Mouse (Mus musculus) CH12.LX (cell line): ENCODE data around the gene Commd1. TPM values are rescaled to one million over a fixed set of nuclear protein-coding genes. Genes with fewer than 3 reads are reported as not detected.

Source experiments
- DNase-seq: peaks from one replicate; pipeline ENCODE4 v3.0.0-alpha.2; 2013; ENCODE audit errors: extremely low read depth
- H3K27ac ChIP-seq: 2 replicates; pipeline ENCODE4 v1.5.1; 2012; ENCODE audit warnings: low read depth, mild to moderate bottlenecking, control low read depth, moderate library complexity; ENCODE audit not compliant: insufficient read depth
- H3K27me3 ChIP-seq: replicated peaks from 2 replicates; pipeline ENCODE3; 2012; ENCODE audit warnings: inconsistent platforms
- H3K36me3 ChIP-seq, 2 experiments: replicated peaks in 1 of 2; 2 replicates each; pipeline versions ENCODE3 to v1.6.1; 2012; ENCODE audit warnings: inconsistent platforms in 1 of 2, low read length in 1 of 2, mild to moderate bottlenecking in 1 of 2, mixed read lengths in 1 of 2, moderate library complexity in 1 of 2; ENCODE audit not compliant: control insufficient read depth in 1 of 2, insufficient read depth in 1 of 2
- H3K4me1 ChIP-seq, 2 experiments: 2 replicates each; pipeline ENCODE4 v1.6.1; 2012; ENCODE audit warnings: inconsistent platforms in 1 of 2, moderate library complexity in 1 of 2; ENCODE audit not compliant: insufficient read depth in 2 of 2, control insufficient read depth in 1 of 2
- H3K4me2 ChIP-seq: 2 replicates; pipeline ENCODE4 v1.6.1; 2012; ENCODE audit warnings: low read depth, mild to moderate bottlenecking, control low read depth; ENCODE audit not compliant: poor library complexity, insufficient read depth, severe bottlenecking
- H3K4me3 ChIP-seq, 3 experiments: fragments of 150-350 bp in 1 of 3; sonication (generic) in 1 of 3; replicated peaks in 1 of 3; 2 replicates each; pipeline versions ENCODE3 to v1.5.1; 2011 to 2012; ENCODE audit warnings: low read depth in 2 of 3, low read length in 2 of 3, mild to moderate bottlenecking in 2 of 3, moderate library complexity in 2 of 3, control low read depth in 1 of 3, improper control_type of control experiment in 1 of 3, inconsistent platforms in 1 of 3, mixed read lengths in 1 of 3; ENCODE audit not compliant: poor library complexity in 1 of 3
- H3K79me2 ChIP-seq: replicated peaks from 2 replicates; pipeline ENCODE4 v1.6.1; 2012; ENCODE audit warnings: mild to moderate bottlenecking, moderate library complexity; ENCODE audit not compliant: control insufficient read depth, poor library complexity, insufficient read depth, severe bottlenecking; ENCODE audit errors: extremely low read depth
- H3K9ac ChIP-seq: 2 replicates; pipeline ENCODE4 v1.6.1; 2012; ENCODE audit warnings: low read depth, mild to moderate bottlenecking, control low read depth, moderate library complexity; ENCODE audit not compliant: insufficient read depth
- H3K9me3 ChIP-seq: replicated peaks from 2 replicates; pipeline ENCODE3; 2012; ENCODE audit warnings: low read length, inconsistent platforms, mixed read lengths
- BHLHE40 ChIP-seq: IDR thresholded peaks from 2 replicates; pipeline ENCODE4 v1.6.1; 2011; ENCODE audit warnings: mild to moderate bottlenecking, low read depth, low read length, improper control_type of control experiment
- CHD1 ChIP-seq: IDR thresholded peaks from 2 replicates; pipeline ENCODE4 v1.6.1; 2012; ENCODE audit warnings: low read depth, low read length, improper control_type of control experiment, inconsistent platforms
- CHD2 ChIP-seq: IDR thresholded peaks from 2 replicates; pipeline ENCODE4 v1.6.1; 2011; ENCODE audit warnings: low read length, improper control_type of control experiment
- CTCF ChIP-seq, 2 experiments: IDR thresholded peaks in 1 of 2; conservative IDR thresholded peaks in 1 of 2; 2 replicates each; pipeline ENCODE4 v1.5.1; 2011 to 2012; ENCODE audit warnings: low read depth in 2 of 2, low read length in 2 of 2, improper control_type of control experiment in 1 of 2, inconsistent platforms in 1 of 2, mild to moderate bottlenecking in 1 of 2, moderate library complexity in 1 of 2
- E2F4 ChIP-seq: IDR thresholded peaks from 2 replicates; pipeline ENCODE4 v1.6.1; 2011; ENCODE audit warnings: low read depth, low read length, improper control_type of control experiment; ENCODE audit not compliant: insufficient replicate concordance
- ELF1 ChIP-seq: IDR thresholded peaks from 2 replicates; pipeline ENCODE4 v1.6.1; 2014; ENCODE audit warnings: low read depth, mild to moderate bottlenecking, inconsistent platforms, low read length, improper control_type of control experiment
- EP300 ChIP-seq: IDR thresholded peaks from 2 replicates; pipeline ENCODE4 v1.6.1; 2011; ENCODE audit warnings: low read length, improper control_type of control experiment
- ETS1 ChIP-seq: conservative IDR thresholded peaks from 2 replicates; pipeline ENCODE4 v1.6.1; 2012; ENCODE audit warnings: low read depth, mild to moderate bottlenecking, inconsistent platforms, low read length, improper control_type of control experiment, moderate library complexity
- GABPA ChIP-seq: IDR thresholded peaks from 2 replicates; pipeline ENCODE4 v1.6.1; 2012; ENCODE audit warnings: low read depth, low read length, improper control_type of control experiment, inconsistent platforms; ENCODE audit not compliant: insufficient replicate concordance
- HCFC1 ChIP-seq: IDR thresholded peaks from 2 replicates; pipeline ENCODE4 v1.6.1; 2012; ENCODE audit warnings: low read depth, mild to moderate bottlenecking, inconsistent platforms, low read length, improper control_type of control experiment
- IRF4 ChIP-seq: IDR thresholded peaks from 2 replicates; pipeline ENCODE4 v1.6.1; 2014; ENCODE audit warnings: low read depth, mild to moderate bottlenecking, inconsistent platforms, low read length, improper control_type of control experiment
- JUN ChIP-seq: IDR thresholded peaks from 2 replicates; pipeline ENCODE4 v1.6.1; 2011; ENCODE audit warnings: low read depth, mild to moderate bottlenecking, low read length, improper control_type of control experiment, moderate library complexity; ENCODE audit not compliant: insufficient read depth
- JUND ChIP-seq: conservative IDR thresholded peaks from 2 replicates; pipeline ENCODE4 v1.6.1; 2011; ENCODE audit warnings: low read depth, low read length, improper control_type of control experiment
- KAT2A ChIP-seq: IDR thresholded peaks from 2 replicates; pipeline ENCODE4 v1.6.1; 2012; ENCODE audit warnings: low read length, improper control_type of control experiment, inconsistent platforms; ENCODE audit not compliant: insufficient replicate concordance
- MAFK ChIP-seq: IDR thresholded peaks from 2 replicates; pipeline ENCODE4 v1.6.1; 2011; ENCODE audit warnings: low read length, improper control_type of control experiment; ENCODE audit not compliant: insufficient replicate concordance
- MAX ChIP-seq: IDR thresholded peaks from 2 replicates; pipeline ENCODE4 v1.6.1; 2011; ENCODE audit warnings: low read length, improper control_type of control experiment
- MAZ ChIP-seq: IDR thresholded peaks from 2 replicates; pipeline ENCODE4 v1.6.1; 2012; ENCODE audit warnings: low read depth, mild to moderate bottlenecking, inconsistent platforms, low read length, improper control_type of control experiment, moderate library complexity
- MEF2A ChIP-seq: IDR thresholded peaks from 2 replicates; pipeline ENCODE4 v1.6.1; 2014; ENCODE audit warnings: low read depth, mild to moderate bottlenecking, inconsistent platforms, low read length, improper control_type of control experiment, borderline replicate concordance
- MXI1 ChIP-seq: IDR thresholded peaks from 2 replicates; pipeline ENCODE4 v1.6.1; 2011; ENCODE audit warnings: mild to moderate bottlenecking, low read depth, low read length, improper control_type of control experiment
- MYC ChIP-seq: IDR thresholded peaks from 2 replicates; pipeline ENCODE4 v1.6.1; 2011; ENCODE audit warnings: low read depth, mild to moderate bottlenecking, improper control_type of control experiment, low read length
- NELFE ChIP-seq: IDR thresholded peaks from 2 replicates; pipeline ENCODE4 v1.6.1; 2011; ENCODE audit warnings: low read depth, low read length, improper control_type of control experiment
- NRF1 ChIP-seq: IDR thresholded peaks from 2 replicates; pipeline ENCODE4 v1.6.1; 2014; ENCODE audit warnings: low read depth, mild to moderate bottlenecking, inconsistent platforms, low read length, improper control_type of control experiment, moderate library complexity
- PAX5 ChIP-seq: IDR thresholded peaks from 2 replicates; pipeline ENCODE4 v1.6.1; 2012; ENCODE audit warnings: low read length, inconsistent platforms, mixed read lengths
- POLR2A ChIP-seq: IDR thresholded peaks from 2 replicates; pipeline ENCODE4 v1.6.1; 2011; ENCODE audit warnings: low read depth, mild to moderate bottlenecking, improper control_type of control experiment, low read length
- POLR2AphosphoS2 ChIP-seq: IDR thresholded peaks from 2 replicates; pipeline ENCODE4 v1.6.1; 2011; ENCODE audit warnings: low read depth, low read length, improper control_type of control experiment
- RAD21 ChIP-seq: IDR thresholded peaks from 2 replicates; pipeline ENCODE4 v1.6.1; 2011; ENCODE audit warnings: low read depth, mild to moderate bottlenecking, low read length, improper control_type of control experiment, moderate library complexity
- RCOR1 ChIP-seq: conservative IDR thresholded peaks from 2 replicates; pipeline ENCODE4 v1.6.1; 2012; ENCODE audit warnings: low read depth, mild to moderate bottlenecking, inconsistent platforms, low read length, improper control_type of control experiment
- SIN3A ChIP-seq: IDR thresholded peaks from 2 replicates; pipeline ENCODE4 v1.6.1; 2012; ENCODE audit warnings: low read length, improper control_type of control experiment, inconsistent platforms
- SMC3 ChIP-seq: IDR thresholded peaks from 2 replicates; pipeline ENCODE4 v1.6.1; 2011; ENCODE audit warnings: low read depth, low read length, improper control_type of control experiment
- TBP ChIP-seq: conservative IDR thresholded peaks from 2 replicates; pipeline ENCODE4 v1.6.1; 2011; ENCODE audit warnings: low read depth, low read length, improper control_type of control experiment
- TCF12 ChIP-seq: IDR thresholded peaks from 2 replicates; pipeline ENCODE4 v1.6.1; 2014; ENCODE audit warnings: low read depth, mild to moderate bottlenecking, inconsistent platforms, low read length, improper control_type of control experiment
- UBTF ChIP-seq: IDR thresholded peaks from 2 replicates; pipeline ENCODE4 v1.6.1; 2012; ENCODE audit warnings: low read depth, mild to moderate bottlenecking, inconsistent platforms, low read length, improper control_type of control experiment, moderate library complexity
- USF1 ChIP-seq: IDR thresholded peaks from 2 replicates; pipeline ENCODE4 v1.6.1; 2014; ENCODE audit warnings: low read depth, mild to moderate bottlenecking, inconsistent platforms, low read length, improper control_type of control experiment
- USF2 ChIP-seq: conservative IDR thresholded peaks from 2 replicates; pipeline ENCODE4 v1.6.1; 2011; ENCODE audit warnings: low read depth, low read length, improper control_type of control experiment
- ZC3H11A ChIP-seq: IDR thresholded peaks from 2 replicates; pipeline ENCODE4 v1.6.1; 2012; ENCODE audit warnings: low read depth, mild to moderate bottlenecking, inconsistent platforms, low read length, improper control_type of control experiment
- ZKSCAN1 ChIP-seq: IDR thresholded peaks from 2 replicates; pipeline ENCODE4 v1.6.1; 2012; ENCODE audit warnings: low read depth, inconsistent platforms, low read length, improper control_type of control experiment, borderline replicate concordance
- ZMIZ1 ChIP-seq: IDR thresholded peaks from 2 replicates; pipeline ENCODE4 v1.6.1; 2012; ENCODE audit warnings: low read depth, mild to moderate bottlenecking, inconsistent platforms, low read length, improper control_type of control experiment
- ZNF384 ChIP-seq: IDR thresholded peaks from 2 replicates; pipeline ENCODE4 v1.6.1; 2012; ENCODE audit warnings: low read depth, low read length, improper control_type of control experiment, inconsistent platforms
- dilution Hi-C: fragments of 300-500 bp; cut with MboI; formaldehyde crosslinking; loops from 2 replicates; pipeline ENCODE4 v1.14.3; 2020; ENCODE audit warnings: low sequenced_read_pairs; ENCODE audit not compliant: extremely low pct_unique_long_range_greater_than_20kb, extremely low pct_ligation_motif_present
- in situ Hi-C: fragments of 300-500 bp; cut with MboI; formaldehyde crosslinking; loops from 3 replicates; pipeline ENCODE4 v1.14.3; 2019; ENCODE audit warnings: low sequenced_read_pairs, low pct_ligation_motif_present, low pct_unique_long_range_greater_than_20kb, mixed read lengths
- polyA plus RNA-seq: library from polyadenylated mRNA; unstranded; fragments of >175 nt; gene quantifications from 2 replicates; pipeline ENCODE4 v1.2.1, GENCODE M21; 2012; ENCODE audit warnings: low read depth; ENCODE audit not compliant: insufficient read length
- total RNA-seq, 2 experiments: library from RNA; depleted of rRNA; stranded (reverse); fragments of 300-350 nt in 1 of 2; fragments of >200 nt in 1 of 2; gene quantifications; 2 replicates each; pipeline ENCODE4 v1.2.3; 2012 to 2014

The Commd1 gene
- 109 and 127 TPM in 2 replicates for total RNA-seq (2012; rRNA removed)
- 163 and 192 TPM in 2 replicates for total RNA-seq (2014; rRNA removed)
- 113 and 137 TPM in 2 replicates for polyA plus RNA-seq

DNA sequence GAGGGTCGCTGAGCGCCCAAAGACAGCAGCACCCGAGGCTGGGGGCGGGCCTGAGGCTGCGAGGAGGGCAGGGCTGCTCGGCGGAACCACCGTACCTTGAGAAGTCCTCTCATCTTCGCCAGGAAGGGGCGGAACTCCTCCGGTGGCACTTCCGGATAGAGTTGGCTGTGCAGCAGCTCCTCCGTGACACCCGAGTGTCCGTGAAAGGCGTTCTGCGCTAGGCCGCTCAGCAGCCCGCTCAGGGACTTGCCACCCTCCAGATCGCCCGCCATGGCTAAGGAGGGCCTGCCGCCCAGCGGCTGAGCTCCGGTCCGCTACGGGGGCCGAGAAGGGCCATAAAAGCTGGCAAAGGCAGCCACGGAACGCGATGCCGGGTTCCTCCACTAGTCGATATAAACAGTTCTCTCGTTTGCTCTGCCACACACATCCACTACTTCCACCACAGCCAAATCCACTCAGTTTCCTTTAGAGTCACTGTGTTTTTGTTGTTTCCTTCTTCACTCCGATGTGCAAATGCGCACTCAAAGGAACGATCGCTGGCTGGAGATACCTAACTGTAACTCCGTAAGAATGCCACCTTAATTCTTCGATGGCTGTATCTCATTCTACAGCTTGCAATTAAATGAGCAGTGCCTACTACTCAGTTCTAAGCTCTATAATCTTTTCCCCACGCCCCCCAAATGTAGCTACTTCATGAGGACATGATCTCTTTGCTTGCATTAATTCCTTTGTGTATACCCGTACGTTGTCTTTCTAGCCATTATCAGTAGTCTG is at the start of gene Commd1, which contains the start of gene Gm28048:
Gene Commd1 (minus strand): TSS at position 399 of the 774 bp plus-strand sequence.
Gene Gm28048 (minus strand): TSS at position 107 of the 774 bp plus-strand sequence.
- Histone ChIP-seq H3K36me3 (peaks cover 3 to 21% of the 10 kb centered on the region in 2 experiments), H3K4me2 (peak within 1 kb of the TSS; percentile 94), H3K4me1 (peaks cover 7 to 40% of the 10 kb centered on the region in 2 experiments), H3K4me3 (peak within 1 kb of the TSS; percentile 53 to 92 (median 68)), H3K27ac (peak within 1 kb of the TSS; percentile 74), H3K9ac (peak within 1 kb of the TSS; percentile 78), H3K9me3 (no peaks in the 10 kb centered on the region), H3K79me2 (peaks cover 19% of the 10 kb centered on the region)
- in situ Hi-C loops (no loop called here), dilution Hi-C loops (no loop called here)
- DNase-seq, result peak; percentile 95
- TF ChIP-seq NELFE (peak; percentile 95), ETS1 (no peak), MYC (peak; percentile 68; the same call in 1 of the 2 replicates), CHD2 (no peak), ZNF384 (no peak), CHD1 (no peak), UBTF (peak; percentile 78), GABPA (no peak; the same call in 1 of the 2 replicates), EP300 (no peak), MEF2A (peak; percentile 72), MAFK (no peak), RAD21 (no peak; the same call in 1 of the 2 replicates), USF2 (no peak), POLR2A (peak; percentile 98), TCF12 (peak; percentile 86), ZMIZ1 (peak; percentile 92), SIN3A (peak; percentile 92), MAX (peak; percentile 36; the same call in 1 of the 2 replicates), POLR2AphosphoS2 (peak; percentile 73), BHLHE40 (peak; percentile 46; the same call in 1 of the 2 replicates), IRF4 (no peak; the same call in none of the 2 replicates), SMC3 (no peak), NRF1 (peak; percentile 60), MXI1 (peak; percentile 34; the same call in 1 of the 2 replicates), E2F4 (no peak), PAX5 (no peak), MAZ (peak; percentile 68), TBP (peak; percentile 78; the same call in 1 of the 2 replicates), JUND (no peak), RCOR1 (no peak), HCFC1 (peak; percentile 88), USF1 (no peak), ZKSCAN1 (no peak), KAT2A (peak; percentile 55; the same call in 1 of the 2 replicates), JUN (no peak), CTCF (conservative IDR thresholded peaks at IDR 0.05 in 1 of 2, IDR thresholded peaks at IDR 0.05 in 1 of 2; ENCODE audit: low read depth in 2 of 2, low read length in 2 of 2) (peak; percentile 45 to 56; a peak in 3 of 4 replicates), ELF1 (peak; percentile 91), ZC3H11A (no peak)
- TF ChIP-seq, all 38 proteins: peak for 19
- H3K27me3 ChIP-seq, result no peaks in the 10 kb centered on the region
